In the genomic region with DNA sequence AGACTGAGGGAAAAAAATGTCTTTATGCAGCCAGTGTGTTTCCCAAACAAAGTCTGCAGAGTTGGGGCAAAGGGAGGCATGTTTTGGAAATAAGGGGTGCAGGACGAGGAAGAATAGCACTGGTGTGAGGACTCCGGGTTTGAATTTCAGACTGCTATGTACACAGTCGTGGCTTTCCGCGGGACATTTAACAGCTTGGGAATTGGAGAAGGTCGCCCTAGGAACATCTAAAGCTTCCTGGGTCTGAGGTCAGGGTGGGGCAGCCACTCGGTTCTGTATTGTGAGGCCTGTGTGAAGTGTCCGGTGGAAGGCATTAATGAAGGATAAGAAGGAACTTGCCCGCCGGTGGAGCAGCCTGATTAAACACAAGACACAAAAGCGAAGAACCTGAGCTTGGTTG, we compare ENCODE assay signal across 24 mouse cellular contexts. TPM values are rescaled to one million over a fixed set of nuclear protein-coding genes. Genes with fewer than 3 reads are reported as not detected.
DNase-seq lines count a peak whose midpoint lies in the region; ATAC-seq lines count a peak whose summit lies in the region.
"Had no signal": no experiment of that assay in that cellular context is flagged by ENCODE, and none has a peak within 500 bp of the region (broad histone marks: within the 10 kb centered on the region; RNA-seq: fewer than 3 reads in every experiment).

No protein-coding gene starts in this region.

- H3K9me3 ChIP-seq in kidney, embryonic 15.5 days (replicated peaks): no peaks in the 10 kb centered on the region
- no peaks in the 10 kb centered on the region for H3K9me3 ChIP-seq in midbrain, embryonic 10.5 days (replicated peaks)
- H3K9me3 ChIP-seq in midbrain, embryonic 14.5 days (ENCODE audit: control insufficient read depth, low read length): 0 out of 2 replicates have a peak, but pooled peaks cover 4% of the 10 kb centered on the region
- H3K9me3 ChIP-seq in intestine, embryonic 15.5 days: no peaks in the 10 kb centered on the region
- H3K9me3 ChIP-seq in liver, embryonic 11.5 days (ENCODE audit: control insufficient read depth, low read length): no peaks in the 10 kb centered on the region
- H3K9me3 ChIP-seq: forebrain, embryonic 10.5 days; forebrain, embryonic 15.5 days; midbrain, embryonic 13.5 days had no signal

- H3K4me1 ChIP-seq in kidney, embryonic 15.5 days: peaks cover 15% of the 10 kb centered on the region
- H3K4me1 ChIP-seq in midbrain, embryonic 10.5 days: peaks cover 15% of the 10 kb centered on the region
- no peaks in the 10 kb centered on the region for H3K4me1 ChIP-seq in midbrain, embryonic 14.5 days (ENCODE audit: control insufficient read depth, insufficient read depth, low read length)
- peaks cover 11% of the 10 kb centered on the region for H3K4me1 ChIP-seq in intestine, embryonic 15.5 days (replicated peaks)
- no peaks in the 10 kb centered on the region for H3K4me1 ChIP-seq in liver, embryonic 11.5 days (replicated peaks; ENCODE audit: control insufficient read depth, insufficient read depth, low read length)
- H3K4me1 ChIP-seq: forebrain, embryonic 15.5 days; midbrain, embryonic 13.5 days had no signal

- H3K27ac ChIP-seq in kidney, embryonic 15.5 days: peak overlapping the region; percentile 16
- peak overlapping the region; percentile 43; the same call in 1 of the 2 replicates for H3K27ac ChIP-seq in midbrain, embryonic 10.5 days (replicated peaks)
- no peak overlapping the region for H3K27ac ChIP-seq in midbrain, embryonic 14.5 days (replicated peaks; ENCODE audit: low read depth, low read length)
- H3K27ac ChIP-seq in intestine, embryonic 15.5 days: peak overlapping the region; percentile 8; the same call in 1 of the 2 replicates
- no peak overlapping the region for H3K27ac ChIP-seq in liver, embryonic 11.5 days (ENCODE audit: low read depth, low read length)
- H3K27ac ChIP-seq: forebrain, embryonic 10.5 days; forebrain, embryonic 15.5 days; heart, embryonic 13.5 days; hindbrain, postnatal 0 days; midbrain, embryonic 13.5 days had no signal

- no peaks in the 10 kb centered on the region for H3K36me3 ChIP-seq in kidney, embryonic 15.5 days
- H3K36me3 ChIP-seq in midbrain, embryonic 10.5 days: no peaks in the 10 kb centered on the region
- H3K36me3 ChIP-seq in midbrain, embryonic 14.5 days (ENCODE audit: control insufficient read depth, insufficient read depth, low read length): no peaks in the 10 kb centered on the region
- H3K36me3 ChIP-seq in intestine, embryonic 15.5 days: no peaks in the 10 kb centered on the region
- no peaks in the 10 kb centered on the region for H3K36me3 ChIP-seq in liver, embryonic 11.5 days (ENCODE audit: control insufficient read depth, insufficient read depth, low read length)
- H3K36me3 ChIP-seq: forebrain, embryonic 10.5 days; forebrain, embryonic 15.5 days; heart, embryonic 13.5 days; midbrain, embryonic 13.5 days had no signal

- peak; percentile 33; the same call in 1 of the 2 replicates for ATAC-seq in kidney, embryonic 15.5 days (replicated peaks; ENCODE audit: low FRiP score)
- ATAC-seq in midbrain, embryonic 14.5 days (ENCODE audit: low FRiP score, low TSS enrichment): no peak
- no peak for ATAC-seq in intestine, embryonic 15.5 days
- ATAC-seq in liver, embryonic 11.5 days (replicated peaks; ENCODE audit: low FRiP score): no peak
- ATAC-seq: forebrain, embryonic 15.5 days; hindbrain, postnatal 0 days; midbrain, embryonic 13.5 days had no signal

- no peak overlapping the region for H3K4me2 ChIP-seq in kidney, embryonic 15.5 days
- no peak overlapping the region for H3K4me2 ChIP-seq in midbrain, embryonic 14.5 days (ENCODE audit: low read length)
- H3K4me2 ChIP-seq in intestine, embryonic 15.5 days (replicated peaks): no peak overlapping the region
- H3K4me2 ChIP-seq in liver, embryonic 11.5 days: no peak overlapping the region
- H3K4me2 ChIP-seq: forebrain, embryonic 15.5 days; heart, embryonic 13.5 days; midbrain, embryonic 13.5 days had no signal

- 27% methylated on average over 11 of the region's 11 CpGs for WGBS in kidney, embryonic 15.5 days
- 52% methylated on average over 11 of the region's 11 CpGs for WGBS in midbrain, embryonic 10.5 days
- 54% methylated on average over 11 of the region's 11 CpGs for WGBS in midbrain, embryonic 14.5 days
- WGBS in intestine, embryonic 15.5 days: 35% methylated on average over 11 of the region's 11 CpGs
- WGBS in liver, embryonic 11.5 days: 58% methylated on average over 11 of the region's 11 CpGs

- DNase-seq in kidney, postnatal 36 days: no peak
- no peak for DNase-seq in midbrain, embryonic 10.5 days (ENCODE audit: low spot score)
- no peak for DNase-seq in midbrain, embryonic 14.5 days
- no peak for DNase-seq in liver, embryonic 11.5 days (ENCODE audit: low spot score)
- DNase-seq in frontal cortex, postnatal 14 days (ENCODE audit: low spot score in 2 of 2): no peak
- DNase-seq: adrenal gland, adult 2 months; B cell, adult 2 months; cerebellum, adult 2 months; cerebellum, postnatal 14 days; gastrocnemius, postnatal 10 days; heart, postnatal 10 days; kidney, adult 2 months; layer of hippocampus, postnatal 36 days; lung, postnatal 4 days; thymus, adult 18-20 months; thymus, postnatal 25 days had no signal

- H3K27me3 ChIP-seq in kidney, embryonic 15.5 days: no peaks in the 10 kb centered on the region
- no peaks in the 10 kb centered on the region for H3K27me3 ChIP-seq in midbrain, embryonic 10.5 days (ENCODE audit: low read depth, poor library complexity, severe bottlenecking)
- no peaks in the 10 kb centered on the region for H3K27me3 ChIP-seq in midbrain, embryonic 14.5 days (ENCODE audit: control insufficient read depth, insufficient read depth, low read length)
- H3K27me3 ChIP-seq in intestine, embryonic 15.5 days (replicated peaks): no peaks in the 10 kb centered on the region
- no peaks in the 10 kb centered on the region for H3K27me3 ChIP-seq in liver, embryonic 11.5 days (replicated peaks; ENCODE audit: control insufficient read depth, insufficient read depth, low read length)
- H3K27me3 ChIP-seq: forebrain, embryonic 15.5 days; heart, embryonic 13.5 days; midbrain, embryonic 13.5 days had no signal

- no peak overlapping the region for H3K9ac ChIP-seq in kidney, embryonic 15.5 days
- no peak overlapping the region for H3K9ac ChIP-seq in midbrain, embryonic 14.5 days (replicated peaks; ENCODE audit: low read length)
- no peak overlapping the region for H3K9ac ChIP-seq in intestine, embryonic 15.5 days
- H3K9ac ChIP-seq in liver, embryonic 11.5 days (ENCODE audit: low read depth, low read length): no peak overlapping the region
- H3K9ac ChIP-seq: forebrain, embryonic 15.5 days; heart, embryonic 13.5 days; midbrain, embryonic 13.5 days had no signal

- H3K4me3 ChIP-seq in kidney, embryonic 15.5 days (replicated peaks): no peak overlapping the region
- H3K4me3 ChIP-seq in midbrain, embryonic 10.5 days: no peak overlapping the region
- H3K4me3 ChIP-seq in midbrain, embryonic 14.5 days (replicated peaks; ENCODE audit: low read depth, low read length): no peak overlapping the region
- H3K4me3 ChIP-seq in intestine, embryonic 15.5 days (replicated peaks): no peak overlapping the region
- no peak overlapping the region for H3K4me3 ChIP-seq in liver, embryonic 11.5 days (ENCODE audit: low read depth, low read length)
- H3K4me3 ChIP-seq: forebrain, embryonic 10.5 days; forebrain, embryonic 15.5 days; heart, embryonic 13.5 days; megakaryocyte, embryonic 14.5 days; midbrain, embryonic 13.5 days had no signal

RNA-seq across cellular contexts. Expression of a gene that starts 45.3 kb away (rescaled TPM):
- polyA plus RNA-seq in kidney, embryonic 15.5 days (2015; fragmentation: Nextera tagmentation; extraction: Ambion mirVana): 18.2 and 18.8 TPM in 2 replicates
- 1.1 and 1.5 TPM in 2 replicates for polyA plus RNA-seq in midbrain, embryonic 10.5 days (2016; fragmentation: Nextera tagmentation; extraction: Ambion mirVana)
- polyA plus RNA-seq in midbrain, embryonic 14.5 days (2014; fragmentation: Nextera tagmentation; extraction: Ambion mirVana): 0.20 and 1.1 TPM in 2 replicates
- polyA plus RNA-seq in intestine, embryonic 15.5 days (2015; fragmentation: Nextera tagmentation; extraction: Ambion mirVana): 9.5 and 11.2 TPM in 2 replicates
- polyA plus RNA-seq in liver, embryonic 11.5 days (2014; fragmentation: Nextera tagmentation; extraction: Ambion mirVana): 3.4 and 4.1 TPM in 2 replicates

Comparison
In these comparisons a context has a peak if more than half of its experiments do, and no peak if none do; other contexts are left out.
1. H3K27ac ChIP-seq: peak in kidney, embryonic 15.5 days (single experiment), midbrain, embryonic 10.5 days (single experiment) and intestine, embryonic 15.5 days (single experiment); none in midbrain, embryonic 14.5 days (single experiment) and liver, embryonic 11.5 days (single experiment).